Mouse (Mus musculus) megakaryocyte, embryonic 14.5 days (primary cell): ENCODE measurements around the gene Irak1bp1.

Experiments used
- FLI1 ChIP-seq: IDR thresholded peaks from 2 replicates; pipeline ENCODE4 v1.6.1; 2012; ENCODE audit warnings: low read length, inconsistent platforms, mixed read lengths
- GATA1 ChIP-seq: IDR thresholded peaks from 3 replicates; pipeline ENCODE4 v1.6.1; 2012; ENCODE audit warnings: mixed read lengths, low read length, inconsistent platforms, borderline replicate concordance

- TF ChIP-seq FLI1 = no peak
- TF ChIP-seq GATA1 = no peak
These were observed 17.0 kb upstream of the Irak1bp1 start for GRCm38 (mm10) chr9:82812172-82812963.
